Mouse (Mus musculus): ENCODE data around the gene Ttl.

The Ttl gene

DNA sequence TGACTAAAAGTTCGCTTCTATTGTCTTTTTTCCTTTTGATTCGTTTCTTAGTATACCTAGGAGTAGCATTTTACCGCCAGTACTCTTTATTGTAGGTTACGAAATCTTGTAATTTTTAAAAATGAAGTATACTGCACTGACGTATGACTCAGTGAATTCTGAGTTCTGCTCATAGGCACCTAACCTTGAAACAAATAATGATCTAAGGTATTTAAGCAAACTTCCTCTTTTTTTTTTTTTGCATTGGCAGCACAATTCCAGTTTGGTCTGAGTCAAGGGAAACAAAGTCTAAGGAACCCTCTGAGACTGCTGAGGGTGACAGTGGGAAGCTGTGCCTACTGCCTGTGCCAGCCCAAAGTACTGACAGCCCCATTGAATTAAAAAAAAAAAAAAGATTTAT is 17.8 kb downstream of the Ttl start:
- 90% methylated on average over 5 of the region's 5 CpGs for WGBS

DNA sequence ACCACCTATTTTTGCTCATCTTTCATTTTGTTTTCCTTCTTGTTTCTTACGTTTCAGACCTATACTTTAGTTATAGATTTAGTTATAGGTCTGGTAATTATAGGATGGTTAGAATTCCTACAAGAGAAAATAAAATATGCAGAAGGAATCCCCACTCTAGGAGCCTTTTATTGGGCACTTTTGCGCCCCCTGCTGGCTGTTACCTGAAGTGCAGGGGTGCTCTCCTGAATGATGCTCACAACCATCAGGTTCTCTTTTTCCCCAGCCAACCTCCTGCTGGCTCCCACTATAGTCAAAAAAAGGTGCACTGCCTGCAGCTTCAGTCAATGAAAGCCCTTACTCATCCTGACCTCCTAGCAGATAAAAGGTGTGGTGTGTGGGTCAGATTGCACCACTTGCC is 19.2 kb downstream of the Ttl start:
- WGBS: 55% methylated on average over 2 of the region's 2 CpGs

DNA sequence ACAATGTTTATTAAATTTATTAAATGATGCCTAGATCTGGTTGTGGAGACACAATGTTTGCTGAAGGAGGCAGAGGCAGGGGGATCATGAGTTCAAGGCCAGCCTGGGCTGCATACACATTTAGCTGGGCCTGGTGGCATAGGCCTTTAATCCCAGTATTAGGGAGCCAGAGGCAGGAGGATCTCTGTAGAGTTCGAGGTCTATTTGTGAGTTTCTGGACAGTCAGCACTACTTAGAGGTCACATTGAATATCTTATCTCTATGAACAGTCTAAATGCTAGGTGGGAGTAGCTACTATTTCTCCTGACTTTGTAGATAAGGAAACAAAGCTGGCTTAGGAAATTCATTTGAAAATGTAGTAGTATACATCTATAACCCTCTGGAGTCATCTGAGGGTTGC is 21.8 kb downstream of the Ttl start:
- WGBS: 92% methylated on average over 1 of the region's 1 CpGs

DNA sequence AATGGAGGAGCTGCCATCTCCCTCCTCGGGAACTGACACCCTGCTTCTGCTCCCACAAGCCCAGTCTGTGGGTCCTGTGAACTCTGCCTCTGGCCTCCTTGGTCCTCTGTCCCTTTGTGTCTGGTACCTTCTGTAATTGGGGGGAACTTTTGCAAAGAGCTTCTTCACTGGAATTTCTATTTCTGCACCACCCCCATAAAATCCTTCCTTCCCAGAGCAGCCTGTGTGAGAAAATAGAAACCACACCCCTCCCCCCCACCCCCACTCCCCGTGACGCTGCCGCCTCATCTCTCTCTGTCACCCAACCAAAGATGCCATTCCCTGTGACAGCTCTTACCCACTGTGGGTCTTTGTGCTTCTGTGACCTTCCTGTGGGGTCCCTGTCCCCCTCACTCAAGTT is 24.6 kb downstream of the Ttl start:
- WGBS: 43% methylated on average over 4 of the region's 4 CpGs

DNA sequence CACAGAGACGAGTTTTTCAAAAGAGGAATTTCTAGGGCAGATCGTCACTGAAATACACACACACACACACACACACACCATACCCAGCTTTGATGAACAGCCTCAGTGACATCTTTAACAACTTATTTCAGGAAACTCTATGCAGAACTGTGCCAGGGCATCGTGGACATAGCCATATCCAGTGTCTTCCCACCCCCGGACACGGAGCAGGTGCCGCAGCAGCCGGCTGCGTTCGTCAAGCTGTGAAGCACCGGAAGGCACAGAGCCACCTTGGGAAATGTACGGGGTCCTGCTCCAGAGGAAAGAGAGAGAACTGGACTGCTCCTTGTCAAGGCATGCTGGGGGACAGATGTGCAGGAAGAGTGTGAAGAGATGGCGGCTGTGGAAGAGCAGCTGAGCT is 27.1 kb downstream of the Ttl start:
- WGBS: 49% methylated on average over 12 of the region's 12 CpGs

DNA sequence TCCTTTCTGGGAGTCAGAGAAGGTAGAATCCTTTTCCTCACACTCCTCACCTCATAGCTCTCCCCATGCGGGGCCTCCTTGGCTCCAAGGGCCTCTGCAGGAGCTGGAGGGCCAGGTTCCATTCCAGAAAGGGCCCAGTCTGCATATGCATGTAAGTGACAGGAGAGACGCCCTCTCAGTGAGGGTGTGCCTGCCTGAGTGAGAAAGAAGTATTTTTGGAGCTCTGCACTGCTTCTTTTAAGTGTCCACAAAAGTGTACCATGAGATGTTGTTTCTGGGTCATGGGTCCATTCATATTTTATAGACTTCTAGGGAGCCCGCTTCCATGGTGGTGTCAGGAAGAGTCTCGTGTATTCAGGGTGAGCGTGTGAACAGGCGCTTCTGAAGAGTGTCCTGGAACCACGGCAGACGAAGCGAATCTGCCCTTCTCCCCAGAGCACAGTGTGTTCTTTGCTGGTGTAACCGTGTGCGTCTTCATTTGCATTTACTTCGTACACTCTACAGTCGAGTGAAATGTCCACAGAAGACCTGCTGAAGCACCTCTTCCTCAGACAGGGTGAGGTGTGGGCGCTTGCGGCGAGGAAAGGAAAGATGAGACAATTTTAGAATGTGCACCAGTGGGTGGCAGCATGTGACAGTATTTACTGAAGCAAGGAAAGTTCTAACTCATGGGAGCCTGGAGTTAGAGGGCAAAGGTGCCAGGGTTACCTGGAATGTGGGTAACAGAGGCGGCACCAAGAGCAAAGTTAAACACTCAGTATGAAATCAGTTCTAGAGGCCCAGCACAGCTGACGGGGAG is 28.4 kb downstream of the Ttl start:
- 53% methylated on average over 18 of the region's 18 CpGs for WGBS

DNA sequence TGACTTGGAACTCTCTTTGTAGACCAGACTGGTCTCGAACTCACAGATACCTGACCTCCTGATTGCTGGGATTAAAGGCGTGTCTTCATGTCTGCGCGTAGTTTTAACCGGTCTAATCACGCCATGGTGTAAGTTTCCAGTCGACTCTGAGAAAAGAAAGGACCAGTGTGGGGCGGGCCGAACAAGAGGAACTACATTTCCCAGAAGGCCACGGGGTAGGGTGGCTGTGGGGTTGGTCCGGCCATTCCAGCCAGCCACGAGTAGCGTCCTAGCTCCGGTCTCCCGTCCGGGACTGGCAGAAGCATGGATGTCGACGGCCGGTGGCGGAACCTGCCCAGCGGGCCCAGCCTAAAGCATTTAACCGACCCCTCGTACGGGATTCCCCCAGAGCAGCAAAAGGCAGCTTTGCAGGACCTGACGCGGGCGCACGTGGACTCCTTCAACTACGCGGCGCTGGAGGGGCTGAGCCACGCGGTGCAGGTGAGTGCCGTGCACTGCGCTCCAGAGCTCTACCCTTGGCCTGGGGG is 35.1 kb downstream of the Ttl start, which contains the start of gene Polr1b:
Gene Polr1b (plus strand): TSS at position 212 of the 527 bp plus-strand sequence.
- under 1% methylated on average over 35 of the region's 35 CpGs for WGBS

DNA sequence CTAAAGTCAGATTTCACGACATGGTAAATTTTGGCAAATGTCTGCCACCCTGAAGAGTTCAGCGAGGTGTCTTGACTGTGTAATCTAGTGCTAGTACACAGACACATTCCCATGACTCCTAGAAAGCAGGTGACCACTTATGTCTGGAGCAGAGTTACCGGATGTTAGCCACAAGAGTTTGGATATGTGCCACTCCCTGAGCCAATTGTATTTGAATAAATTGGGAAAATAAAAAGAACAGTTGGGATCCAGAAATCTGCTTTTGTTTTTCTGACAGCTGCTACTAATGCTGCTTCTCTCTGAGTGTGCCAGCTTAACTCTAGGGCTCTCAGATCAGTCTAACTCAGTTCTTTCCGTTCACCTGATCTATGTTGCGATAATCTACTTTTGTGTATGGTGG is 47.2 kb downstream of the Ttl start:
- WGBS: 85% methylated on average over 5 of the region's 5 CpGs

DNA sequence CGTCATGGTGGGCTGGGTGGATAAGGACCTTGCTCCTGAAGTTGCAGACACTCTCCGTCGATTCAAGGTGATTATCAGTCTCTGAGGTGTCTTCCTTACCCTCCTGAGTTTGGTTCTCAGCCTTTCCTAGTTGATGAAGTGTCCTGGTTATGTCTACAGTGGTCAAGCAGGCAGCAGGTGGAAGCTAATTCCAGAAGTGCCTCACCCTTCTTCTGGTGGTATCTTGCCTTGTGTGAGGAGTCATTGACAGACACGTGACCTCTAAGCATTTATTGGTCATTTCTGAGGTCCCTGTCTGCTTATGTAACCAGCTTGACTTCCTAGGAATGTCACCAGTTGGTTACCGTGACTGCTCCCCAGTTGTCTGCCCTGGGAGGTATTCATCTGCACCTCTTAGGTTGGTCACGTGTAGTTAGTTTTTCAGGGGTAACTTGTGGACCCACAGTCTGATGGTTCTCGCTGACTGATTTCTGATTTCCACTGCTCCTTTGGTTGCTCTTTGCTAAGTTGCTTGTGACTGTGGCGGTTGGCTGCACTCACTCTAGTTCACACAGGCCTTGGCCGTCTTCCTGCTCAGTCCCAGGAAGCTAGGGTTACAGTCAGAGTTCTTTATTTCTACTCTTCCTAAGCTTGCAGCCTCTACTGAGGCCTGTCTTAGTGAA is 50.1 kb downstream of the Ttl start:
- 97% methylated on average over 9 of the region's 9 CpGs for WGBS

DNA sequence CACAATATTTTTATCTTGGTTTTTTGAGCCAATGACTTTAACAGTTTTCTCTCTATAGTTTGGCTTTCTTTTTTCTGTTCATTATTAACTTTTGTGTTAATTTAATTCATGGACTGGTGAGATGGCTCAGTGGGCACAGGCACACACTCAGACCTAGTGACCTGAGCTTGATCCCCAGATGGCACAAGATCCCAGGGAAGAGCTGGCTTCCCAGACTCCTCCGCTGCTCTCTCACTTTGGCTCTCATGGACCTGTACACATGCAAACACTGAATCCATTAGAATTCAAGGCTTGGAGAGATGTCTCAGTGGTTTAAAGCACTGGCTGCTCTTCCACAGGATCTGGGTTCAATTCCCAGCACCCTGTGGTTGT is 50.6 kb downstream of the Ttl start:
- 97% methylated on average over 1 of the region's 1 CpGs for WGBS

DNA sequence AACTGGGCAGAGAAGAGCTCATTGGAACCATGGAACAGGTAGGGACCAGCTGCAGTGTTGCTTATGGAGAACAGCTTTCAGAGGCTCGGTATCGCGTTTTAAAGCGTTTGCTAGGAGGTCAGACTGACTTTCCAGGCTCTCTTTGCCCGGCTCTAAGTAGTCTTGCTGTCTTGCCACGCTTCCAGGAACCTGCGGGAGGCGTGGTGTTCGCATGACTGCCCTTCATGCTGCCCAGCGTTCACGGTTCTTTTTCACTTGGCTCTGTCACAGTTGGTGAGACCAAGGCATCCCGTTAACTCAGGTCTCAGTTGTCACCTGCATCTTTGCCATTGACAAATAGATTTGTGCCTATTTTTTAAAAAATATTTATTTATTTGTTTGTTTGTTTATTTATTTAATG is 52.3 kb downstream of the Ttl start:
- 96% methylated on average over 12 of the region's 12 CpGs for WGBS

DNA sequence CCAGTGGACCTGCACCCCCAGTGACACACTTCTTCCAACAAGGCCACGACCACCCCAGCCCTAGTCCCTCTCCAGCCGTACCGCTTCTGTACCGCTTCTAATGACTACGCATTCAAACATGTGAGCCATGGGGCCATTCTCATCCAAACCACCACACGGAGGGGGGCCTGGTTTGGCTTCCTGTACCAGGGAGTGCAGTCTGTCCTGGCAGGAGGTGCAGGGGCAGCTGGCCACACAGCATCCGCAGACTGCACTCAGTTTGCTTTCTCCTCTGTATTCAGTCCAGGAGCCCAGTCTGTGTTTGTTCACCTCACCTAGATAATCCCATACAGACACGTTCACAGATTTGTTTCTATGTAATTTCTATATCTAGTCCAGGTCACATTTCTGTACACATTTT is 56.2 kb downstream of the Ttl start:
- 94% methylated on average over 8 of the region's 8 CpGs for WGBS

DNA sequence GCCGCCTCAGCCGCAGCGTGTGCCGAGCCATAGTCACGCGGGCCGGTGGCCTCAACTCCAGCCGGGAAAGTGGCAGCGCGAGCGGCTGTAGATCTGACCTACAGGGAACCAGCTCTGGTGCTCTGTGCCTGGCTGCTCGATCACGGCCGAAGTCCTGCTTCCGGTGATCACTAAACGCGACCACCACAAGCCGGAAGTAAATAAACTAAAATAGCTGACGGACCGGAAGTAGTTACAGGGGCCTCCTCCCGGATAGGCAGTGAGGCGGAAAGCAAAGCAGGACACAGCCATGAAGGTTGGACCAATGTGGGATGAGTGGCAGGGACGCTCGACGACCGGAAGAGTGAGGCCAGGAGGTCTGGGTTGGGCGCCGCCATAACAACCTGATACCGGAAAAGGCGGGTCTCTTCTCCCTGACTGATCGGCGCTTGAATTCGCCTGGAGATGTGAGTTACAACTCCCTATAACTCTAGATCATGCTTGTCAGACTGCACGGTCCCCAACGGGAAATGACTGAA is 63.7 kb downstream of the Ttl start, which contains the start of gene Chchd5:
Gene Chchd5 (plus strand): TSS at position 289 of the 518 bp plus-strand sequence.
- WGBS: under 1% methylated on average over 35 of the region's 35 CpGs

DNA sequence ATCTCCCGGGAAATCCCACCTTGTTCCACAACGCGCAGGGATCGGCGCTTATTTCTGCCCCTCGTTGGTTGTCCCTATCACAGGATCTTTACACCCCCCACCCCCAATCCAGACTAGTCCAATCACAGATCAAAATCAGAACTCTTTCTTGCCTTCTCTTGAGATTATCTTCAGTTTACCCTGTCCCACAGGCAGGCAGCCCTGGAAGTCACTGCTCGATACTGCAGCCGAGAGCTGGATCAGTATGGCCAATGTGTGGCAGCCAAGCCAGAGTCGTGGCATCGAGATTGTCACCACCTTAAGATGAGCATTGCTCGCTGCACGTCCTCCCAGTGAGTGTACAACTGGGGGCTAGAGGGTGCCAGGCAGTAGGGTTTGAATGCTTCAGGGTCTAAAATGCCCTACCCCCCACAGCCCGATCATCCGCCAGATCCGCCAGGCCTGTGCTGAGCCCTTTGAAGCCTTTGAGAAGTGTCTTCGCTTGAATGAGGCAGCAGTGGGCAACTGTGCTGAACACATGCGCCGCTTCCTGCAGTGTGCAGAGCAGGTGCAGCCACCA is 64.3 kb downstream of the Ttl start:
- 20% methylated on average over 18 of the region's 18 CpGs for WGBS

DNA sequence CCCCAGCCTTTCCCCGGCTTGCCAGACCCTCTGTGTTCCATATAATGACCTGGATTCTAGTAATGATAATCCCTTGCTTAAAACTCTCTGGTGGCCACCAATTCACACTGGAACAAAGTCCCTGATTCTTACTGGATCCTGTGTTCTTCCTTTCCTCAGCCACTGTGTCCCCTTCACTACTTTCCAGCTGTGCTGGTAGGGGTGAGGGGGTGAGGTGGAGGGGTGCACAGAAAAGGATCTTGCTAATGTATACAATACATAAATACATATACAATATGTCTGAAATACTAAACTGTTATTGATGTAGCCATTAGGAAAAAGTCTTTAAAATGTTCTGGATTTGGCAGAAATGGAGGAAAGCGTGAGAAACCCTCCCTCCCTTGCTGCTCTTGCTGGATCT is 65.0 kb downstream of the Ttl start:
- 92% methylated on average over 2 of the region's 2 CpGs for WGBS

DNA sequence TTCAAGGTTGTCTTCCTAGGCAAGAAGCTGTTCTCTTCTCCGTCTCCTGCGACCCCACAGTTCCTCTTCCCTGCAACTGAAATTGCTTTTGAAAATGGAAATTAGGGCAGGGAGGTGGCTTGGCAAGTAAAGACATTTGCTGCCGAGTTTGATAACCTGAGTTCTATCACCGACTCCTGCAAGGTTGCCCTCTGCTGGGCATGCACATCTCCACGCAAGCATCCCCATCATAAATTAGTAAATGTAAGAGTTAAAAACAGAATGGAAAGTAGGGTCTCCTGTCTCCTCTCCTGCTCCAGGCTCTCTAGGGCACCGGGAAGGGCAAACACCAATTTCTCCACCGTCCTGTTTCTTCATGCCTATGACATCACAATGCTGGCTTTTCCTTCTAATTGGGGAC is 66.5 kb downstream of the Ttl start:
- WGBS: 91% methylated on average over 7 of the region's 7 CpGs

DNA sequence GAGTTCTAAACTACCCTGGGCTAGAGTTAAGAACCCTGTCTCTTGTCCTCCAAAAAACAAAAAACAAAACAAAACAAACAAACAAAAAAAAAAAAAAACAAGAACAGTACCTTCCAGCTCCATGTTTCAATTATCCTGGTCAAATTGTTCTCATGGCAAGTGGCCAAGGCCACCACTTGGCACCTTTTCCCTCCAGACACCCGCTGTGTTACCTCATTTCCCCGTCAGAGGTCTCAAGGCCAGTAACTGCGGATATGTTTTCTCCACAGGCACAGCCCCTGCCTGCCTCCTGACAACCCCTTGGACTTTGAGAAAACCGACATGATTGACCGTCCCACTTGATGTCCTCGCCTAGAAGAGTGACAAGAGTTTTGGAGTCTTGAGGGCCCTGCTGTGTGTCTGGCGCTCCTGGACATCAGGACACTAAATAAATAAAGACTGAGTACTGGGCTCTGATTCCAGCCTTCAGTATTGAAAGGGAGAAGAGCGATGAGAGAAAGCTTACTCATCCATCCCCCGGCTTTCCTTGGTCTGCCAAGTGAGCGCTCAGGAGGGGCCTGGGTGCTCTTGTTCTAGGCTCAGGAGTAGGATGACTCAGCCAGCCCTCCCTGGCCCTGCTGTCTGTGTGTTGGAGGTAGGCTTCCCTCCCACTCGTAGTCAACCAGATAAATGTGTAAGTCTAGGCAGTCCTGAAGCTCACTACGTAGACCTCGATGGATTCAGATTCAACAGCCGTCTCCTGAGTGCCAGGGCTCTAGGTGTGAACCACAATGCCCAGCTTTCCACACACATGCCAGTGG is 67.5 kb downstream of the Ttl start:
- 68% methylated on average over 14 of the region's 14 CpGs for WGBS

DNA sequence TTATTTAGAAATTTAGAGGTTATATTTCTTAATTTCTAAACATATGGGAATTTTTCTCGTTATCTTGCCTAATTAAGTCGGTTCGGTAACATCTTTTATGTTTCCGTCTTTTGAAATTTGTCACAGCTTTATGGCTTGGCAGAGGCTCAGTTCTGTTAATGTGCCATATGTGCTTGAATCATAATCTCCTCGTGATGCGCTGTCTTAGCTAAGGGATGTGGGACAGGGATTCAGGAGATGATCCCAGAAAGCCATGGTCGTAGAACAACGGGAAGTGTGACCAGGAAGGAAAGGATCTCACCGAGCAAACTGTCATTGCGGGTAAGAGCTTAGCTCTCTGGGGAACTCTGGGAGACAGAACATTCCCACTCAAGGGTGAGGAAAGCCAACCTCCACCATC is 74.2 kb downstream of the Ttl start:
- 48% methylated on average over 10 of the region's 10 CpGs for WGBS

Data from cerebral cortex, adult 2 months (tissue).